Mouse (Mus musculus): ENCODE measurements at regions not wholly inside any gene's neighbourhood (a gene's known extent, or its start where the extent isn't known, plus 50 kb on each side); places are given as distances from the start of the nearest gene placed in this dataset.

GRCm38 (mm10) chr7:72948026-72948425 is 427.3 kb upstream of the Rgma start:
- no peak for ATAC-seq

- no peak for ATAC-seq
Observed at GRCm38 (mm10) chr7:72948666-72949065, 426.6 kb upstream of the Rgma start.

DNA sequence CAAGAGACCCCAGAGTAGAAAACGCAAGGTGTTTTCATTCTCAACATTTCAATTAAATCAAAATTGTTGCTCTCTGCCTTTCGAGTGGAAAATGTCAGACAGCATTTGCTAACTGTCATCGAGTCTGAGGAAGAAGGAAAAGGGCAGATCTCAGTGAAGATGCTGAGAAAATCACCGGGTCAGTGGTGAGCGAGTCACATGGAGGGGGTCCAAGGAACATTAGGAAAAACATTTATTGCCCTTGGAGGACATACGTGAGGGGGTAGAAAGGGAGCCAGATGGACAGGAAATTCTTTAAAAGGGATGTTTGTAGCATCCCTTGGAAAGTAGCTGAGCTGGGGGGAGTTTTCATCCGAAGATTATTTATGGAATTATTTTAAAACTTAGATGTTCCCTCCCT is 425.4 kb upstream of the Rgma start:
- ATAC-seq, result no peak

DNA sequence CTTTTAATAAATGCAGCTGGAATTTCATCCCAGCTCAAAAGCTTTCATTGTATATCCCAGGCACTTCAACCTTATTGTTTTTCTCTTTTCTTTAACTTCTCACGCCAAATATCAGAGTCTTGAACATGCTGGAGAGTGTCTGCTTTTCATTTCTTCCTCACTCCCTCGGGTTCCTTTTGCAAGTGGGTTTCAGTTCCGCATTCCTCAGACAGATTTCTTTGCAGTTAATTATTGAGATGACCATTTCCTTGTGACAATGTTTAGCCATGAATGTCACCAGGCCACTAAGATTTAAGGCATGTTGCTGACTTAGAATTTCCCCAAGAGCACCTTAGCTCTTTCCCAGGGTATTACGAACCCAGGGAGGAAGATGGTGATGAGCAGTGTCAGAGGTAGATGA is 417.6 kb upstream of the Rgma start:
- ATAC-seq, result no peak

DNA sequence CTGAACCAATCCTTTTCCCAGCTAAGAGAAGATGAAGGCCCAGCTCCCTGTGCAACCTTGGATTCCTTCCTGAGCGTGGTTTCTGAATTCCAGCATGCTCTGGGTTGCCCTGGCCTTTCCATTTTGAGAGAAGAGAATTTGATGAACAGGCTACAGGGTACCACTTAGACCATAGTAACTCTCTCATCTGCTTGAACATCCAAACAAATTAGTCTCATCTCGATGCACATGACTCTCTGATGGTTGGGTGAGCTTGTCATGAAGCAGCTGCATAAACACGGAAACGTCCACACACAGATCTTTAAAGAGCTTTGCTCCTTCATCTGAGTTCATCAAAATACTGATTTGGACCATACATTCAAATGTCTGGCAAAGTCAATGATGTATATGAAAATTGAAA is 414.0 kb upstream of the Rgma start:
- ATAC-seq, result no peak

- ATAC-seq, result no peak
Observed at GRCm38 (mm10) chr7:72962815-72963214, 412.5 kb upstream of the Rgma start.

GRCm38 (mm10) chr7:72963908-72964307 is 411.4 kb upstream of the Rgma start:
- ATAC-seq, result no peak

DNA sequence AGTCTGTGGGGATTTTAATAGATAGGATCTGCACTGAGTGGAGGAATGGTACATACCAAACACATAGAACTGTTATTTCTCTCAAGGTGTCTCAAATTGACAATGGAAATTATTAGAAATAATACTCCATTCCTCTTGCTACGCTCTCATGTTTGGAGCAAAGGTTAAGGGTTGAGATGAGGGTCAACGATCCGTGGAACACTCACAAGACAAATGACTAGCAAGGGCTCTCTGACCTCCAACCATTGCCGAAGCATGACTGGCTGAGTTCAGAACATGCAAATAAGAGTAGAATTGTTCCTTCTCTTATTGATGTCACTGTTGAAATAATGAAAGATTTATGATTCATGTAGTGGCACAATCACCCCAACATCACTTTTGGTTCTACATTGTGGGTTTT is 407.1 kb upstream of the Rgma start:
- no peak for ATAC-seq

- ATAC-seq, result no peak
Observed at GRCm38 (mm10) chr7:72971506-72972267, 403.6 kb upstream of the Rgma start.

DNA sequence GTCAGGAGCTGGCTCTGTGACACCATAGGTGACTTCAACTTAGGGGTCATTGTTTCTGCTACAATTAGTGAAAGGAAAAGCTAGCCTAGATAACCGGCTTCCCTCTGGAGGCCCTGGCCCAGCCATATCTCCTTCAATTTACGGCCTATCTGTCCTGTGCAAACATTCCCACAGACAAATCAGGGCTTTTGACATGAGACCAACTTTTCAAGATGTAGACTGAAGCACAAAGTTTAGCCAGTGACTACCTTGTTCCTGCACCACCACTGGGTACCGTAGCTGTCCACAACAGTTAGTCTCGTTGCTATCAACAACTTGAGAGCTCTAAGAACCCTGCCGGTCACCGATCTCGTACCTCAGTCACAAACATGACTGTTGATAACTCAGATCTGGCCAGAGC is 402.9 kb upstream of the Rgma start:
- no peak for ATAC-seq

- ATAC-seq, result no peak
Observed at GRCm38 (mm10) chr7:72973771-72974170, 401.5 kb upstream of the Rgma start.

GRCm38 (mm10) chr7:72974384-72974783 is 400.9 kb upstream of the Rgma start:
- ATAC-seq, result no peak

DNA sequence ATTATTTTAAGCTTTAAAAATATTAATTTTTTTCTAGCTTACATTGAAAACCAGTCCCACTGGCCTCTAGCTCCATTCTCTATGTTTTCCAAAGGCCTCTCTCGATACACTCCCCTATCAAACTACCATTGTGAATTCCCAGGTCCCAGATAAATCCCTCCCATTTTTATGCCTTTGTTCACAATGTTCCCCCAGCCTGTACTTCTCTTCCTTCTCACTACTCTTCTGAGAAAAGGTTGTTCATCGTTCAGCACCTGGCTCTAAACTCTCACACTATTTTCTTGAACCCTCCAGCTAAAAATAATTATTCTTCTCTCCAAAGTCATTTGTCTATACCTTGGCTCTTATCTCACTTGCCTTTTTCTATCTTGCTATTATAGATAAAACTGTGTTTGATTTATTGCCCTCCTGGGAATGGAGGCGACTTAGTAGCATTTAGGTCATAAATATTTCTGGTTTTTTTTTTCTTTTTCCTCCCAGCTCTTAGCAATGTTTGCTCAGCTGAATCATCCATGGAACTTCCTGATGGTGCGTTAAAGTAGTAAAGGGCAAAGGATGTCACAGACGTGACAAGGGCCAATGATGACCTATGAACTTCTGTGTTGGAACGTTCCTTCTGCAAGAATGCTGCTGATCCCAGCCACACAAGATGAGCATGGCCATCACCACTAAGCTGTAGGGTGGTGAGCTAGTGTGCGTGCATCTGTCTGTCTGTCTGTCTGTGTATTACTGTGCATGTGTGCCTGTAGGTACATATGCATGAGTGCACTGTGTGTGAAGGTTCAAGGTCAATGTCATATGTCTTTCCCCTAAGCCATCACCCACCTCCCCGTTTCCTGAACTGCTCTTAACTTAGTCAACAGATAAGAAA is 384.5 kb upstream of the Rgma start:
- no peak for ATAC-seq

DNA sequence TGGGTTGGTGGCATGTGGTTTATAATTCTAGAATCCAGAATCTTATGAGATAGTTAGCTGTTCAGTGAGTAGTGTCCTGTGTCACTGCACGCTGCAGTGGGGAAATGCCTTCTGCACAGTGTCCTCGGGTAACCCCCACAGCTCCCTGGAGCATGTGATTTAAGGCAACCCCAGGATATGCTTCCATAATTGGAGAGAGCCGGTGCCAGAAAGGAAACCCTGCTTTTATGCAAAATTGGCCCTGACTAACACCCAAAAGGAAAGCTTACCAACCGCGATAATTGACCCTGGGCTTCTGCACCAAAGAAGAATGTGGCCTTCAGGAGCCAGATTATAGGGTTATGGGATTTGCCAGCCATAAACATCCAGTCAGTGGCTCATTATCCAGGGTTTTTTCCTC is 376.9 kb upstream of the Rgma start:
- ATAC-seq, result no peak

GRCm38 (mm10) chr7:73019151-73019550 is 356.2 kb upstream of the Rgma start:
- no peak for ATAC-seq

DNA sequence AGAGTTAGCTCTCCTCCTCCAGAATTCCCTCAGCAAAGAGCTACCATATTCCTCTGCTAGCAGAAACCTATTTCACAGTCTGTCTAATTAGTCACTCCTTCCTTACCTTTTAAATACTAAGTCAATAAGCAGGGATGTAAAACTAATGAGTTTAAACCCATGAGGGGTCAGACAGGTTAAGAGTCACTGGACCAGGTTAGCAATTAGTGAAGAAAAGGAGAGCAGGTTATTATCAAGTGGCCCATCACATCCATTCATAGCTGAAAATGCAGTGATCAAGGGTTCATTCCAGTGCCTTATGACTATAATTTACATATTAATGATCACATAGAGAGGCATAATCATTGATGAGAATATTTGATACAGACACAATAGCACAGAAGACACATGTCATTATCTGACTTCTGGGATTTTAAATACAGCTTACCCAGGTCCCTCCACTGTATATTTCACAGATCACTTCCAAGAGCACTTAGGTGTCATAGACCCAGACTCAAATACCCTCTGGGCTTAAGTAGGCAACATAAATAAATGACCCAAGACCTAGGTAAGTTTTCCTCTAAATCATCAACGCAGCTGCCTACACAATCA is 355.4 kb upstream of the Rgma start:
- no peak for ATAC-seq

- ATAC-seq, result no peak
Observed at GRCm38 (mm10) chr7:73021786-73022185, 353.5 kb upstream of the Rgma start.

GRCm38 (mm10) chr7:73025640-73026039 is 349.7 kb upstream of the Rgma start:
- no peak for ATAC-seq

DNA sequence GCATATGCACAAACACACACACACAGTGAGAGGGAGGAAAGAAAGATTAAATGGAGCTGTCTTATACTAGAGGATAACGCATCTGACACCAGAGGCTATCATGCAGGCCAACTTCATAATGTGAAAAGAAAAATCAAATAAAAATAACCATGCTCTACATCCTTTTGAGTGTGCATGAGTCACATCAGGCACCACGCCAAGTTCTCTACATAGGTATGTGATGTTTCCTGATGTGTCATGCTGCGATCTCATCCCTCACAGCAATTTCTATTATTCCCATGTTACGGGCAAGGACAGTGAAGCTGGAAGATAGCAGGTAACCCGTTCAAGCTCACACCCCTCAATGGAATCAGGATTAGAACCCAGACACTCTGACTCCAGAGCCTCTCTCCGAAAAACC is 346.4 kb upstream of the Rgma start:
- no peak for ATAC-seq

DNA sequence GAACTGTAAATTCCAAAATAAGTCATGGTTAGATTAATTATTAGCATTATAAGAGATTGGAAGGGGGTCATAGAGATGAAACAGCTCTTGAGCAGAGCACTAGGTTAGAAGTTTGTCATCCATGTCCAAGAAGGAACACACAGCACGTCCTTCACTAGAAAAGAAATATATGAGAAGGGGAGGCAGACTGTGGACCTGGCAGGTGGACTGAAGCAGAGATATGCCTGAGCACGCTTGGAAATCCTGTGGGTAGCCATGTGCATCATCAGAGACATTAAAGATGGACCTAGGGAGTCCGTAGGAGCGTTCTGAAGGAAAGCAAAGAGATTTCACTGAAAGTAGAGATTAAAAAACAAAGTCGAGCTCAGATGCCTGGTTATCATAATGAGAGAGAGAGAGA is 343.9 kb upstream of the Rgma start:
- no peak for ATAC-seq

GRCm38 (mm10) chr7:73032316-73032980 is 342.9 kb upstream of the Rgma start:
- ATAC-seq, result no peak

- no peak for ATAC-seq
Observed at GRCm38 (mm10) chr7:73036801-73037555, 338.3 kb upstream of the Rgma start.

Measured in CD4-positive, CD25-positive, alpha-beta regulatory T cell, adult 4 months (primary cell).